Mouse (Mus musculus): ENCODE results near the gene Sub1. TPM values are rescaled to one million over a fixed set of nuclear protein-coding genes. Genes with fewer than 3 reads are reported as not detected.

The Sub1 gene
- total RNA-seq, 2 experiments from 2014 or later, result 152 to 153 TPM

DNA sequence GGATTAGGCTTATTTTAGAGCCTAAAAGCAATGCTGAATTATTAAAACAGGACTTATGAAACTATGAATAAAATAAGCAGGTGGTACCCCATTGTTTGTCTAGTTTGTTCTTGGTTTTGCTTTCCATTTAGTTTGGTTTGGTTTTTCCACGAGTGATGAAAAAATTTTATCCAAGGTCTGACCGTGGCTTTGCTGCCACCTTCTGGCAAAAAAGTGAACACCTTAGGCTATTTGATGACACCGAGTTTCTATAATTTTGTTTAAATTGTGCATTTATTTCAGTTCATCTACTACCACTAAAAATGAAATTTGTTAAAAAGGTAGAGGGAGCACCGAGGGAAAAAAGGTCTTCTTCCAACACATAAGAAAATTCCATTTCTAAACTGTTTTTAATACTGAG, 30.4 kb downstream of the Sub1 start:
- DNase-seq, result peak; percentile 58

- no peak for DNase-seq
These were observed 31.5 kb downstream of the Sub1 start for GRCm38 (mm10) chr15:11965201-11965845.

DNA sequence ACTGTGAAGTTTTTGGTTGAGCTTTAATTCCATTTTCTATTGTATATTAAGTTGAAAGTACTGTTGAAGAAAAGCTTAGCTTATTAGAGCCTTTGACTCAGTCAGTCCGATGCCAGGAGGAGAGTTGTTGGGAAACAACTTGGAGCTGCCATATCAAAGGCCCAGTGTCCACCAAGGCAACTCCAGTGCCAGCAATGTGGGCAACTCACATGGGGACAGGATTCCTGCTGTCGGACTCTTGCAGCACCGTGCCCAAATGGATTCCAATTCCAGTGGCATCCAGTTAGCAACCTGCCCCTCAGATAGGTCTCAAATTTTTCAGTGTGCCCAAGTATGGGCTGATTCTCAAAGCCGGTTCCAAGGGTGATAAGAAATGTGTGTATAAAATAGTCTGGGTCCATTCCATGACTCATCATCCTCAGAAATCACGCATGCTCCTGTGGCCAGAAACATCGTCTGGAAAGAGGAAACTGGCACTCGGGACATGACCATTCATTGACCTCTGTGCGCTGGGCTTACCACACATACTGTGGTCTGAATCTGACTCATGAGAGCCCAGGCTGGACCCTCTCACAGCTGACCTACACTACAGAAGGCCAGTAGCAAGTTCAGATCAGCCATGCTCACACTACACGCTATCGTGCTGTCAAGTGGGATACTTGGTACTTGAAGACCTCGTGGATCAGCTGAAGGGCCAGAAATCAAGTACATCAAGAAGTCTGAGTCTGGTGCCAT, 32.8 kb downstream of the Sub1 start:
- DNase-seq, result no peak

- DNase-seq, result no peak
These were observed 37.1 kb downstream of the Sub1 start for GRCm38 (mm10) chr15:11959716-11960115.

GRCm38 (mm10) chr15:11956129-11956528, 40.7 kb downstream of the Sub1 start:
- no peak for DNase-seq

GRCm38 (mm10) chr15:11954190-11954589, 42.6 kb downstream of the Sub1 start:
- no peak for DNase-seq

GRCm38 (mm10) chr15:11952159-11952558, 44.6 kb downstream of the Sub1 start:
- DNase-seq, result no peak

- DNase-seq, result no peak
These were observed 45.6 kb downstream of the Sub1 start for GRCm38 (mm10) chr15:11951181-11951580.

- DNase-seq, result no peak
These were observed 46.6 kb downstream of the Sub1 start for GRCm38 (mm10) chr15:11950144-11950543.

DNA sequence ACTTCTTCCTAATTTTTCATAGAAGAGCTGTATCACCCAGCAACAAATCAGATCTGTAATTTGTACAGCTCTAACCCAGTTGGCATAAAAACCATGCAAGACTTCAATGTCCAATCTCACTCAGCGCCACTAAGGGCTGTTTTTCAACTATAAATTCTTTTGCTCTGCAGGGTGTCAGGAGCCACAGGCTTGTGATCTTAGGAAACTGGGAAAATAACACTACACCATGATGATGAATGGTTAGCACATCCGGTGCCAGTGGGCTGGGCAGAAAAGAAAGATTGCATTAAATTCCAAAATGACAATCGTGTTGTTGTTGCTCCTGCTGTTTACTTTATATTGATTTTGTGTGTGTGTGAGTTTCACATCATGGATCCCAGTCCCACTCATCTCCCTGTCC, 47.3 kb downstream of the Sub1 start:
- no peak for DNase-seq

- no peak for DNase-seq
These were observed 55.9 kb downstream of the Sub1 start for GRCm38 (mm10) chr15:11940855-11941254.

Other genes with a start within 250 kb of the Sub1 start
- 10 to 100 TPM; 10.6 to 11.2 TPM for gene Npr3, start 89.7 kb downstream of the Sub1 start, total RNA-seq (2021)
- gene Zfr, start 120.8 kb upstream of the Sub1 start, total RNA-seq (2021), result 10 to 100 TPM; 72.3 to 89.0 TPM
- gene Mtmr12, start 208.0 kb upstream of the Sub1 start, total RNA-seq (2021), result 10 to 100 TPM in 1 of 2 experiments, 1 to 10 TPM in 1; 9.0 to 10.9 TPM

Data from gastrocnemius, postnatal 10 days (tissue).